Mouse (Mus musculus): Measurements from ENCODE around the gene Tmem178.

Gene Tmem178

DNA sequence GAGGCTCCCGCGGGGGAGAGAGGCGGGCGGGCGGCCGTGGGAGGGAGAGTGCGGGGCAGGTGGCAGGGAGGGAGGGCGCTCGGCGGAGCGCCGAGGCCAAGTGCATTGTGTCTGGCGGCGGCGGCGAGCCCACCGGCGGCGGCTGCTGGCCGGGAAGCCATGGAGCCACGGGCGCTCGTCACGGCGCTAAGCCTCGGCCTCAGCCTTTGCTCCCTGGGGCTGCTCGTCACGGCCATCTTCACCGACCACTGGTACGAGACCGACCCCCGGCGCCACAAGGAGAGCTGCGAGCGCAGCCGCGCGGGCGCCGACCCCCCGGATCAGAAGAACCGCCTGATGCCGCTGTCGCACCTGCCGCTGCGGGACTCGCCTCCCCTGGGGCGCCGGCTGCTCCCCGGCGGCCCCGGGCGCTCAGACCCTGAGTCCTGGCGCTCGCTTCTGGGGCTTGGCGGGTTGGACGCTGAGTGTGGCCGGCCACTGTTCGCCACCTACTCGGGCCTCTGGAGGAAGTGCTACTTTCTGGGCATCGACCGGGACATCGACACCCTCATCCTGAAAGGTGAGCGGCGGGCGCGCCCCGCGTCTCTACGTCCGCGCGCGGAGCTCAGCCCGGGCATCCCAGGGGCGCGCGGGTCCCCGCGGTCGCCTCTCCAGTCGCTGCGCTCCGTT is at the start of gene Tmem178:
TSS of gene Tmem178 (plus strand) at position 103 of the 669 bp plus-strand sequence.
- in situ Hi-C loops (cut with MseI, MboI) = no loop called here

- in situ Hi-C loops (cut with MseI, MboI) = no loop called here
Measured at GRCm38 (mm10) chr17:80896481-80896880, 48.0 kb upstream of the Tmem178 start.

DNA sequence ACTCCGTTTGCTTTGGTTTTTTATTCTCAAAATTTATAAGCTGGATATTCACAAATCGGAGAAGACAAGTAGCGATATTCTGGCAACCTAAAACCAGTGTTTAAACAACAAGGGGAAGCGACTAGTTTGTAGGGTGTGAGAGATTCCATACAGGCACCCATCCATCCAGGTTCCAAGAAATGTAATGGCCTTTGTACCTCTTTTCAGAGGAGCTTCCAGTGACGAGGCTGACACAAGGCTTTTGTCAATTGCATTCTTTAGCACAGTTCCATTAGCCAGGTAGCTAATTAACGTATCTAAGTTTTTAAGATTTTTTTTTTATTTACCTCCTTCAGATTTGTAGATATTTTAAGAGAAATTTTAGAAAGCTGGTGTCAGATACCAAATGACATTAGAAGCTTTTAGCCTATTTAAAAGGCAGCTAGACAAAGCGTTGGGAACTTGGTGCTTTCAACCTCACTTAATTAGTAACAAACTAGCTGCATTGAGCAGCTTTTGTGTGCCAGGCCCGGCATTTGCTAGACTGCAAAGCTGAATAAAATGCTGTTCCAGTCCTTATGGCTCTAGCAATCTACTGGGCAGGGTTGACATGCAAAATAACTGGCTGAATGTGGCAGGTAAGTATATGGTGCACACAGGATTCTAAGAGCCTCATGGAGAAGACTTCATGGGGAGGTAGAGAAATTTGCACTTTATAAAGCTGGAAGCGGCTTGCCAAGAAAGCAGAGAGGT is 46.6 kb upstream of the Tmem178 start:
- in situ Hi-C loops (cut with MseI, MboI) = no loop called here

DNA sequence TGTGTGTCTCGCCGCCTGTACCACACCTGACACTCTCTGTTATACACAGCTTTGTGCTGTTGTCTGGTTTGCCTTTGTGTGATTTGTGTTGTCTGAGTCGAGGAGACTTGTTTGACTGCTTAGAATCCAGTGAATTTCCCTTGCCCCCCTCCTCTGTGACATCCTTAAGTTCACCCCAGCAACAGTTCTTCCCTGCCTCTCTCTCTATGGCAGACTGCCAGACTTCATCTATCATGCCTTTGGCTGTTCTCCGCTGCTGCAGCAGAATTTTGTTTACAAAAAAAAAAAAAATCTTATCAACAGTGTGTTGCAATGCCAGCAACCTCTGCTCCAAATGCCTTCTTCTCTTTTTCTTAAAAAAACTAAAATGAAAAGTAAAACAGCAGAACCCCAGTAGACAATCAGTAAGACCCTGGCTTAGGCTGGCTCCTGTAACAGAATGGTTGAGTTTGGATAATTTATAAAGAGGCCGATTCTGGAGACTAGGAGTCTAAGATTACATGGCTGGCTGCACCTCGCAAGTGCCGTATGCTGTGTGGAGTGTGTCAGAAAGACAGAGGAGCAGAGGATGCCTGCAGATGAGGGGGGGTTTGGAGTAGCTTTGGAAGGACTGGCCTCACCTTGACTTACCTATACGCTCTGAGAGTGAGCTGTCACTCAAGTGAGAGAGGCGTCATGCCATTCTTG is 44.8 kb upstream of the Tmem178 start:
- in situ Hi-C loops (cut with MseI, MboI) = no loop called here

GRCm38 (mm10) chr17:80900200-80900520 is 44.3 kb upstream of the Tmem178 start:
- in situ Hi-C loops (cut with MseI, MboI) = no loop called here

- in situ Hi-C loops (cut with MseI, MboI) = no loop called here
Measured at GRCm38 (mm10) chr17:80901885-80902284, 42.5 kb upstream of the Tmem178 start.

GRCm38 (mm10) chr17:80903121-80903875 is 41.1 kb upstream of the Tmem178 start:
- in situ Hi-C loops (cut with MseI, MboI) = no loop called here

DNA sequence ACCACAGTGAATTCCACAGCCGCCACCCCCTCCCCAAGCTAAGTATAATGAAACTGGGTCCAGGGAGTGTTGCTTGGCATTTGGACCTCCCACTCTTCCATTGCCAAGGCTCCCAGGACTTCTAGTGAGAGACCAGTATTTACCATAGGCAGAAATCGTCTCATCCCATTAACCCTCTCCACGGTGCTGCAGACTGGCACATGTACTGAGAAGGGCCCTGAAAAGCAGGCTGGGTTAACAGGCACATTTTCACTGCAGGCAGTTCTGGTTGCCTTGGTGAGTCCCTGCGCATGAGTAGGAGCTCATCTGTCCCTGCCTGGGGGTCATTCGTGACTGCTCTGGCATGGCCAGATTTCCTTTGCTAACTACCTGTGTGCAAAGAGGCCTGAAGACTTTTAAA is 40.4 kb upstream of the Tmem178 start:
- in situ Hi-C loops (cut with MseI, MboI) = no loop called here

GRCm38 (mm10) chr17:80915666-80916065 is 28.8 kb upstream of the Tmem178 start:
- in situ Hi-C loops (cut with MseI, MboI) = no loop called here

DNA sequence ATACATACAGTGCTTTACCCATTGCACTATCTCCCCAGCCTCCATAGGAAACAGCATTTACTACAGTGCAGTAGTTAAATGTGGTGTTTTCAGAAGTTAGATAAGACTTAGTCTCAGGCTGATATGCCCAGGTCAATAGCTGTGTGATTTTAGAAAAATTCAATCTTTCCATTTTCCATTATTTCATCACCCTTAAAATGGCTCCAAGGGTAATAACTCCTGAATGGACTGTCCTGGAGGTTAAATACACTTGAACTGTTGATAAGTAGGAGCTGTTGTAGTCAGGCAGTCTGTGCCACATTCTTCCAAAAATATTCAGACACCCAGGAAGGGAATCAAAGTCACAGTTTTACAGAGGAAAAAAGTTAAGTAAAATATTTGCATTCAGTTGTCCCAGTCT is 25.2 kb upstream of the Tmem178 start:
- in situ Hi-C loops (cut with MseI, MboI) = no loop called here

- in situ Hi-C loops (cut with MseI, MboI) = no loop called here
Measured at GRCm38 (mm10) chr17:80921286-80922134, 22.9 kb upstream of the Tmem178 start.

GRCm38 (mm10) chr17:80925554-80925953 is 18.9 kb upstream of the Tmem178 start:
- in situ Hi-C loops (cut with MseI, MboI) = no loop called here

DNA sequence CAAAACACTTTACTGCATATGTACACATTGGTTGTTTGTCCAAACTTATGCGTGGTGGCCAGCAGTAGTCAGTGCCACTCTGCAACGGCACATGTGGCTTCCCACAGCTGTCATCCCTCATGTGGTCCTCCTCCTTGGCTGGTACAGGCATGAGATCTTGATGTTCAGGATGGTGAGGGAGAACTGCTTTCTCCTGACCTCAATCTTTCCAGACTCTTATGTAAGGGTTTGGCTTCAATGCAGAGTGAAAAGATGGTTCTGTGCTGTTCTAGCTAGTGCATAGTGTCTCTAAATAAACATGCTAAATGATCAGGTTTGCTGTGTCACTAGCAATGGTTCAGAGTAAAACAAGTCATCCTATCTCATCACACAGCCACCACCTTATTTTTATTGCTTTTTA is 17.3 kb upstream of the Tmem178 start:
- in situ Hi-C loops (cut with MseI, MboI) = no loop called here

GRCm38 (mm10) chr17:80932716-80933115 is 11.7 kb upstream of the Tmem178 start:
- in situ Hi-C loops (cut with MseI, MboI) = no loop called here

GRCm38 (mm10) chr17:80933401-80934029 is 10.9 kb upstream of the Tmem178 start:
- in situ Hi-C loops (cut with MseI, MboI) = no loop called here

DNA sequence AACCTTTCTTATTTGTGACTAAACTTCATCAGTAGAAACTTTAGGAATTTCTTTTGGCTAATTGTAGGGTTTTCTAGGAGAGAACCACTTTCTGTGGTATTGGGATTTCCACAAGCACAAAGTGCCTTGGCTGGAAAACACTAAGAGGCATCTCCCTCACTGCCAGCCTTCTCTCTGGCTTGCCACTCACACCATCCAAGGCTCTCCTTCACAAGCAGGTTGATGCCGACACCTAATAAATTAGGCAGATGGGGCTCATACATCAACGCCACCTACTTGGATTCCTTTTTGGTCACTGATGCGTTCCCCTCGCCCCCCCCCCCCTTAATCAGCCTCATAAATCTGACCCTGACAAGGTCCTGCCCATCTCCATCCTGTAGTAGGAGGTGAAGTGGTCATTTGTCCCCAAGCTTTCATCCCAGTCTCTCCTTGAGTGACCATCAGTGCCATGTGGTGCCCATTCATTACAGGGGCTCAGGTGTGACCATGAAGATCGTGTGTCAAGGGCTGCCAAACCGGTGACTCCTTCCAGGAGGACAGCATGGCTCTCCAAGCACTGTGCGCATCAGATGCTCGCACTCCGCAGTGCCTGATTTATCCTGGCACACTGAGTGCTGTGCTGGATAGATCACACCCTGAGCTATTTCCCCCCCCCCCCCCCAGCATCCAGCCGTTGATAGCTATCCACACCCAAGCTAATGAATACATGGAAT is 8.5 kb upstream of the Tmem178 start:
- in situ Hi-C loops (cut with MseI, MboI) = no loop called here

DNA sequence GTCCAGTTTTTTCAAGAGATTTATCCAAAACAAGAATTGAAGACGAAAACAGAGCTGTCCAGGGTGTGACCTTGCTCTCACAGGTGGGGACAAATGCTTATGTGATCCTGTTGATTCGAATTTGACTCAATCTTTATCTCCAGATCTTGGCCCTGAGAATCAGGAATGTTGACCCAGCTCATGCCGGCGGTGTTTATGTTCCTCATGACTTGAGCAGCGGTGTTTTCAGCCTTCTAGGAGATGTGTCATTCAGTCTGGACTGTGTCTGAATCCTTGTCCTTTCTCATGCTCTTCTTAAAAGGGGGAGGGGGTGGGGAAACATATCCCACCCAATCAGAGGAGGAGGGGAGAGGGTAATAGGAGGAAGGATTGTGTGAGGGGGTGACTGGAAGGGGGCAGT is 7.9 kb upstream of the Tmem178 start:
- in situ Hi-C loops (cut with MseI, MboI) = no loop called here

GRCm38 (mm10) chr17:80939833-80940232 is 4.6 kb upstream of the Tmem178 start:
- in situ Hi-C loops (cut with MseI, MboI) = no loop called here

- in situ Hi-C loops (cut with MseI, MboI) = no loop called here
Measured at GRCm38 (mm10) chr17:80941857-80942256, 2.6 kb upstream of the Tmem178 start.
